Mouse (Mus musculus): ENCODE data around the gene Pgls.

Pgls gene

GRCm38 (mm10) chr8:71591471-71592373, at the start of gene Pgls:
Gene Pgls (plus strand): TSS chr8:71592176.
- no peak for TF ChIP-seq GATA4 (IDR thresholded peaks at IDR 0.05; ENCODE audit: insufficient replicate concordance, low read length)

- TF ChIP-seq GATA4 (IDR thresholded peaks at IDR 0.05; ENCODE audit: insufficient replicate concordance, low read length): peak; percentile 70; the same call in 1 of the 2 replicates
These were observed 49.2 kb upstream of the Pgls start, which contains the start of gene Mvb12a for GRCm38 (mm10) chr8:71542632-71543343. Gene Mvb12a (plus strand): TSS chr8:71542922.

- TF ChIP-seq GATA4 (IDR thresholded peaks at IDR 0.05; ENCODE audit: insufficient replicate concordance, low read length): no peak
These were observed 48.2 kb upstream of the Pgls start for GRCm38 (mm10) chr8:71543755-71544154.

- no peak for TF ChIP-seq GATA4 (IDR thresholded peaks at IDR 0.05; ENCODE audit: insufficient replicate concordance, low read length)
These were observed 46.9 kb upstream of the Pgls start for GRCm38 (mm10) chr8:71545053-71545452.

GRCm38 (mm10) chr8:71547590-71547989, 44.4 kb upstream of the Pgls start:
- TF ChIP-seq GATA4 (IDR thresholded peaks at IDR 0.05; ENCODE audit: insufficient replicate concordance, low read length): no peak

GRCm38 (mm10) chr8:71550754-71551153, 41.2 kb upstream of the Pgls start:
- TF ChIP-seq GATA4 (IDR thresholded peaks at IDR 0.05; ENCODE audit: insufficient replicate concordance, low read length): no peak

GRCm38 (mm10) chr8:71552770-71553169, 39.2 kb upstream of the Pgls start:
- TF ChIP-seq GATA4 (IDR thresholded peaks at IDR 0.05; ENCODE audit: insufficient replicate concordance, low read length): no peak

GRCm38 (mm10) chr8:71554001-71554400, 38.0 kb upstream of the Pgls start:
- TF ChIP-seq GATA4 (IDR thresholded peaks at IDR 0.05; ENCODE audit: insufficient replicate concordance, low read length): no peak

- no peak for TF ChIP-seq GATA4 (IDR thresholded peaks at IDR 0.05; ENCODE audit: insufficient replicate concordance, low read length)
These were observed 37.3 kb upstream of the Pgls start for GRCm38 (mm10) chr8:71554644-71555043.

GRCm38 (mm10) chr8:71558071-71558957, 33.7 kb upstream of the Pgls start, which contains the start of gene Tmem221:
Gene Tmem221 (minus strand): TSS chr8:71558871.
- TF ChIP-seq GATA4 (IDR thresholded peaks at IDR 0.05; ENCODE audit: insufficient replicate concordance, low read length): no peak

- no peak for TF ChIP-seq GATA4 (IDR thresholded peaks at IDR 0.05; ENCODE audit: insufficient replicate concordance, low read length)
These were observed 32.9 kb upstream of the Pgls start for GRCm38 (mm10) chr8:71558958-71559690.

- TF ChIP-seq GATA4 (IDR thresholded peaks at IDR 0.05; ENCODE audit: insufficient replicate concordance, low read length): no peak
These were observed 31.9 kb upstream of the Pgls start for GRCm38 (mm10) chr8:71560071-71560470.

GRCm38 (mm10) chr8:71560765-71561164, 31.2 kb upstream of the Pgls start:
- TF ChIP-seq GATA4 (IDR thresholded peaks at IDR 0.05; ENCODE audit: insufficient replicate concordance, low read length): no peak

GRCm38 (mm10) chr8:71561401-71561800, 30.6 kb upstream of the Pgls start:
- TF ChIP-seq GATA4 (IDR thresholded peaks at IDR 0.05; ENCODE audit: insufficient replicate concordance, low read length): no peak

Measured in liver, adult (tissue).